Mouse (Mus musculus) cerebral cortex, adult 2 months (tissue): Measurements from ENCODE around the gene Spon2.

Experiments used
- WGBS: fragments of 180-500 bp; shearing (Covaris S2); methylation state at CpG from one replicate; pipeline ENCODE4 v1.1.7; 2018; 5-methylcytosine and 5-hydroxymethylcytosine counted together

Gene Spon2

DNA sequence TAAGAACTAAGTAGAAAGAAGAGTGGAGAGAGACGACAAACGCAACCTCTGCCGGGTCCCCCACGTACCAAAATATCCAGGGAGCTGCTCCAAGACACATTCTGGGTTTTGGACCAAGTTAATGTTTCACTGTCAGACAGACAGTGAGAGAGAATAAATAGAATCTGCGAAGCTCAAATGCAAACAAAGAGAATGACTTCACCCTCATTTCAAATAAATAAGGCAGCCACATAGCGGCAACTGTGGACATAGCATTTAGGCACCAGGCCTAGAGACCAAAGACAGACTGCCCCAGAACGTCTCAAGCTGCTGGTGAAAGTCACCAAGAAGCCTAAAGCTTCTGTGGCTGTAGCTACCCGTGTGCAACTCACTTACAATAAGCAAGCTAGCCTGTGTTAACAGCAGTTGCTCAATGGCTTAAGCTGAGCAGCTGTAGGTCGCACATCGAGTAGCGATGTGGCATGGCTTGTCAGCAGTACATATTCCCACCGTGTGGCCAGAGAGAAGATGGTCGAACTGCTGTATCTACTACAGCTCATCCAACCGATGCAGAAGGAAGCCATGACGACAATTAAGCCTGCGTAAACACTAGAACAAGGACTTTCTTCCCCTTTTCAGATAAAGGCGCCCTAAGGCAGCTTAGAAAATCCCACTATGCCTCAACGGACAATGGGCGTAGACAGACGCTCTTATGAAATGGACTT, 643 bp upstream of the Spon2 start:
- 64% methylated on average over 20 of the region's 20 CpGs for WGBS

DNA sequence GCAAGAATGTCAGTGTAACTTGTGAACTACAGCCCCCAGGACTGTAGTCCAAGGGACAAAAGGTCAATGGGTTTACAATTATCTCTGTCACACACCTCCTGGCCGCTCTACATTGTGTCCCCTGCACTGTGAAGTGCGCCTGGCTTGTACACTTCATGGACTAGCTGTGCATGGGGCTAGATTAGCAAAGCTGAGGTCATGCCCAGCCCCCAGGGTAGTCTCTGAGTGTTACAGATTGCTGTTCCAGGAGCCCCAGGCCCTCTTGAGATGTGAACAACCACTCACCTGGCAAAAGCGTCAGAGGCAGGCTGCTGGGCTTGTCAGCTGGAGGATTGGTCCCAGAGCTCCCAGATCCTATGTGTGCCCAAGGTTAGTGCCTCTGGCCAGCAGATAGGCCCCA, 592 bp downstream of the Spon2 start:
- WGBS, result 91% methylated on average over 3 of the region's 3 CpGs

DNA sequence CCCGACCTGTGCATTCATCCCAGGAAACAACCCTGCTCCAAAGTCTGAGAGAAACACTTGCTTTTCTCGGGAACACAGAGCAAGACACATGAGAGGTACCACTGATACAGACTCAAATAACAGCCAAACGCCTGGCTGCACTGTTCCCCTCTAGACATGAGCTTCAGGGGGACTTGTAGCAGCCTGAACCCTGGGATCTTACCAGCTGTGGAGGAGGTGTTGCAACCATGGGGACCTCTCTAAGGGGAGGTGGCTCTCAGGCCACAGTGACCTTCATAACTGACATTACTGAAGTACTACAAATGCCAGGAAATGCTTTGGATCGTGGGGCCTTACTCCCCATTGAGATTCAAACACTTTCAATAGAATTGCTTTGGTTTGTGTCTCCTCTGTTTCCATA, 3.5 kb downstream of the Spon2 start:
- WGBS, result 80% methylated on average over 4 of the region's 4 CpGs

DNA sequence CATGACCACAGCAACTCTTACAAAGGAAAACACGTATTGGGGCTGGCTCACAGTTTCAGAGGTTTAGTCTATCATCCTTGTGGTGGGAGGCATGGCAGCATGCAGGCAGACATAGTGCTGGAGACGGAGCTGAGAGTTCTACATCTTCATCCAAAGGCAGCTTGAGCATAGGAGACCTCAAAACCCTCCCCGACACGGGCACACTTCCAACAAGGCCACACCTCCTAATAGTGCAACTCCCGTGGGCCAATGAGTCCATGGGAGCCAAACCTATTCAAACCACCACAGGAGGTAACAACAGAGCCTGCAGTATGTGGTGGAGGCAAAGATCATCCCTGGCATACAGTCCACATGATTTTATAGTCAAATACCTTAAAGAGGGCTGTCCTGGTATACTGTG, 7.0 kb downstream of the Spon2 start:
- 85% methylated on average over 5 of the region's 5 CpGs for WGBS

DNA sequence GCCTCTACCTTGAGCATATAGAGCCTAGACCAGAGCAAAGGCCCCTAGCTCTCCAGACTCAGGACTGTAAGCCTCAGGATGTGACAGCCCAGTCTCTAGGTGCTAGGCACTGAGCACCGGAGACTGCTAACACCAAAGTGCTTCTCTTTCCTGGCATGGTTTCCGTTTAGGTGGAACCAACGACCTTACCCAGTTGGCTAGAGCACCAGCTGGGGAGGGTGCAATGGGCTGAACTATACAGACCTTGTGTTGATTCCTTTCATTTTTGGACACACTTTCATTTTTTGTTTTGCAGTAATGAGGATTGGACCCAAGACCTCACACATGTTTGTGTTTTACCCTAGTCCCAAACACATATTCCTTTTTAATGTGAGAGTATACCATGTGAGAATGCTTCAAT, 7.7 kb downstream of the Spon2 start:
- WGBS, result 80% methylated on average over 3 of the region's 3 CpGs

DNA sequence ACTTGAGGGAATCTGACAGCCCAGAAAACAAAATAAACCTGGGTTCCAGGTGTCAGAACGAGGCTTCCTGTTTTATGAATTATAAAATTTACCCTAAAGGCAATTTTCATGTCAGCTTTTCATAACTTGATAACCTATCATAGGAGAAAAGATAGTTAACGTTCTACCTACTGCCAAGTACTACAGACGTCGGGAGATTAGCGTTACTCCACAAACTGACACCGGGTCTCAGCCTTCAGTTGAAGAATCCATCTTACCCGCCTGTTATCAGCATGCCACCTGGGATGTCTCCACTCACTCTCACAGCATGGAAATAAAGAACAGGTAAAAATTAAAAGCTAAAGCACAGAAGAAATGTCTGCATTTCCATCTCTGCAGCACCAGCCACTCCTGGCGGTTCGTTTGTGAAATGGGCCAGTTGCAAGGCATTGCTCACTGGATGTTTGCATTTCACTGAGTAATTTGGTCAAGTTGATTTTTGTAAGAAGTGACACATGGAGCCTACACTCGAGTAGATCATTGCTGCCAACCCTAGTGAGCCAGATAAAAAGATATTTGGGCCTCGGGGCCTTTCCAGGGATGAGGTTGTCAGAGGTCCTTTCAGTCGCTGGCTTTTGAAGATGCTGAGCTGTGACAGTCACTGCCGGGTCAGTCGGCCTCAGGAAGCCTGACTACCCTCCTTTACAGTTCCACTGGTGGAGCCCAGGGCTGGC, 9.6 kb downstream of the Spon2 start:
- 81% methylated on average over 14 of the region's 14 CpGs for WGBS

DNA sequence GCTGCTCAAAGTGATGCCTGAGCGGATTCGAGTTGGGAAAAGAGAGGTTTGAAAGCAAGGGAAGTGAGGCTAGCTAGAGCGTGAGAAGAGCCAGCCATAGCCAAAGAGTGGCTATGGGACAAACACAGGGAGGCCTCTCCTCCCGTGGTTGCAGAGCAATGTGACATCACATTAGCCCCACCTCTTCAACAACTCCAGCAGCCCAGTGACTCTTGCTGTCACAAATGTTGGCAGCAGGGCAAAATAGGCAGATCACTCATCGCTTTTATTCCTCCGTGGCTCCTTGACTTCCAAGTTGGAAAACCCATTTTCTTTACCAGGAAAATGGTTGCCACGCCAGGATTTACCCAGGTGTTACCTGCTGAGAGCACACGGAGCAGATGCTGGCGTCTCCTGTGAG, 11.1 kb downstream of the Spon2 start:
- 67% methylated on average over 9 of the region's 9 CpGs for WGBS

DNA sequence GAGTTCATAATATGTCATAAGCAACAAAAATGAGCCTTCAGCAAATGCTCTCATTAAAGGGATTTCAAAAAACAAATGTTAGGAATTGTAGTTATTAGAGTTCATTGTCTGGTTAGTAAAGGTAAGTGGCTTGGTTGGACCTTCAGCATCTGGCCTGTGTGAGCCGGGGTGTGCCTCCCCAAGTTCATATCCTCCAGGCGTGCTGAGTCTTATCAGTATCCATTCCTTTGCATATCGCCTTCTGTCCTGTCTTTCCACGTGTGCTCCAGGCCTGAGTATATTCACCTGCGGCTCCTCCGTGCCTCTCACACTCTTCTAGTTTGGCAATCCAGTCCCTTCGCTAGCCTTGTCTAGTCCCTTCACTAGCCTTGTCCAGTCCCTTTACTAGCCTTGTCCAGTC, 11.9 kb downstream of the Spon2 start:
- 96% methylated on average over 7 of the region's 7 CpGs for WGBS

DNA sequence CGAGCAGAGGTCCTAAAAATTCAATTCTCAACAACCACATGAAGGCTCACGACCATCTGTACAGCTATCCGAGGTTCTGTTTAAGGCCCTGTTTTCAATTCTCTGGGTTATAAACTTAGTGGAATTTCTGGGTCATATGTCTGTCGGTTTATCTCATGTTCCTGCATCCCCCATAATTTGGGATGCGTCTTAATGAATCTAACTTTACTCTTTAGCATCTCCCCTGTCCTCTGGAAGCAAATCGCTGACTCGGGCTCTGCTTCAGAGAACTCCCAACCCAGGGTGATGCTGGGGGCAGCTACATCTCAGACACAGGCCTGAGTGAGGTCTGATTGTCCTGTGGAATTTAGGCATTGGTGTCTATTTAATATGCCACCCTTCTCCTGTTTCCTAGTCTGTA, 14.0 kb downstream of the Spon2 start:
- 70% methylated on average over 7 of the region's 7 CpGs for WGBS

DNA sequence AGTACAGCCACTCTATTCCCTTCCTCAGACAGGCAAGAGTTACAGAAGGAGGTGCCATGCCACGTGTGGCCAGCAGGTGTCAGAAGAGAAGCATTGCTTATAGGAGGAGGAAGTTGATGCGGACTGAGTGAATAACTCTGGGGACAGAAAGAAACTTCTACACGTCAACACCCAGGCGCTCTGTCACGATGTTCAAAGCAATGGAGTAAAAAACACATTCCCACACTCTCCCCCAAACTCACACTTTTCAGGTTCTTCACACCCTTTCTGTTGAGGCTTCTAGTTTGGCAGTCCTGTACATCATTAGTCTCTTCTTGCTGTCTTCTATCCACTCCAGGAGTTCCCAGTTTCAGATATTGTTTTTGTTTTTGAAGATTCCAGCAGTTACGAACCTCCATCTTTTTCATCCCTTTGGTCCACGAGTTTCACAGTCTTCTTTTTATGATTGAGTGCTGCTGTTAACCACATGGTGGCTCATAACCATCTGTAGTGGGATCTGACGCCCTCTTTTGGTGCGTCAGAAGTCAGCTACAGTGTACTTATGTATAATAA, 14.5 kb downstream of the Spon2 start:
- 7% methylated on average over 9 of the region's 9 CpGs for WGBS

DNA sequence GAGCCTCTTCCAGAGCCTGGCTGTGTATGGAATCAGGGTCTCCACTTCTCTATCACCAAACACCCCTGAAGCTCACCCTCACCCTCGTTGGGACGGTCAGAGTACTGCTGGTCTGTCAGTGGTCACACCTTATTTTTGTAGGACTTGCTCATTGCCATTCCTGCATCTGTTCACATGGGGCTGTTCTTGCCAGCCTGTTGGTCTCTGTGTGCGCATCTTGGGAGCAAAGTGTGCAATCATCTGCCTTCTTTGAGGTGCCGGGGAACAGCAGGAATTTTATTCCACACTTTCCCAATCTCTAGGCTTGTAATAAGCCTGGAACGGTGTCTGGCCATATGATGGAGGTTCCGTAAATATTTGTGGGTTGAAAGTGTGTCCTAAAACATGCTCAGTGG, 15.1 kb downstream of the Spon2 start:
- 79% methylated on average over 6 of the region's 6 CpGs for WGBS

DNA sequence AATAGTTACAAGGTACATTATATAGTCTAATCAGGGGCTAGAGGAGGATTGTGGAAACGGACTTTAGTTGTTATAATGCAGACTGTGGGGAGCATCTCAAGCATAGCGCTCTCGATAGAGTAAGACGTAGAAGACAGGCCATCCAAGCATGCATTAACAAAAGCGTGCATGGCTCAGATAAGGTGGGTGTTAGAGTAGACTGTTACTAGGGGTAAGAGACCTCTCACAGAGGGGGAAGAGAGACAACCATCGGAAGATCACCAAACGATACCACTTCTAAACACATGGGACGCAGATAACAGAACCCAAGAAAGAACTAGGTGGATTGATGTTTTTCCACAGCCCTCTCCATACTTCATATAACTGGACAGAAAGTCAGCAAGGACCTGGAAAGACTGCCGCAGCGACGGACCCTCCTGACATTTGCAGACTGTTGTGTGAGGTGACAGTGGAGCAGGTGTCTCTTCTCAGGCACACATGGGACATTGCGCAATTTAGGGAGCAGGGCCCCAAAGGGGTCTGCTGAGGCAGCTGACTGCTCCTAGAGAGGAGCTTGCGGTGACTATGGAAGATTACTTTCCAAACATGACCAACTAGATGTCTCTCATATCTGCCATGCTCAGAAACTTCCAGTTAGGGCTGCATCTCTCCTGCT, 15.6 kb downstream of the Spon2 start:
- WGBS, result 90% methylated on average over 13 of the region's 13 CpGs

DNA sequence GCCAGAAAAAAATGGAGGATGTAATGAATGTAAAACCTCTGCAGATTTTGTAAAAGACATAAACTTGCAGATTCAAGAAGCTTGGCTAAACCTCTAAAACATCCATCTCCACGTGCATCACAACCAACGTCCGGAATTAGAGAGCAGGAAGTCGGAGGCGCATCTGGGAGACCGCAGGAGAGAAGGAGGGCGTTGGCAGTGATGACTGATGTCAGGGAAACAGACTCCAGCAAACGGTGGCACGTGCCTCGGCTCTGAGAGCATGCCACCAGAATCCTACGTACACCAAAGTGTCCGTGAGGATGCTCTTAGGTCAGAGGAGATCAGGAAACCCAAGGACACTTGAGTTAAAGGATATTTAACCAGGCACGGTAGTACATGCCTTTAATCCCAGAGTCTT, 16.6 kb downstream of the Spon2 start:
- 60% methylated on average over 13 of the region's 13 CpGs for WGBS

DNA sequence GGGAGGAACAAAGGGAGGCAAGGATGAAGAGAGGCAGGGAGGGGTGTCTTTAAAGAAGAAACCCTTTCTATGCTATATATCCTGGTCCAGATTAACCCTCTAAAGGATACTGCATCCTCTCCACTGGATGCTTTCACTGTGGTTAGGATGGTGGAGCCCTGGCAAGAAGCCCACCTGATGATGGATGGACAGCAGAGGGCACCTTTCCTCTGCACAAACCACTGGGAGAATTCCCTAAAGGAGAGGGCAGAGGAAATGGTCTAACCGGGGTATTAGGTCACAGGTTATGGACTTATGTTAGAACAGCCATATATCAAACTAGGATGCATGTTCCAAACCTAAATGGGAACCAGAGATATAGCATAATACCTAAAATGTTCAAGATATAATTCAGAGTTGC, 18.2 kb downstream of the Spon2 start:
- 60% methylated on average over 1 of the region's 1 CpGs for WGBS

DNA sequence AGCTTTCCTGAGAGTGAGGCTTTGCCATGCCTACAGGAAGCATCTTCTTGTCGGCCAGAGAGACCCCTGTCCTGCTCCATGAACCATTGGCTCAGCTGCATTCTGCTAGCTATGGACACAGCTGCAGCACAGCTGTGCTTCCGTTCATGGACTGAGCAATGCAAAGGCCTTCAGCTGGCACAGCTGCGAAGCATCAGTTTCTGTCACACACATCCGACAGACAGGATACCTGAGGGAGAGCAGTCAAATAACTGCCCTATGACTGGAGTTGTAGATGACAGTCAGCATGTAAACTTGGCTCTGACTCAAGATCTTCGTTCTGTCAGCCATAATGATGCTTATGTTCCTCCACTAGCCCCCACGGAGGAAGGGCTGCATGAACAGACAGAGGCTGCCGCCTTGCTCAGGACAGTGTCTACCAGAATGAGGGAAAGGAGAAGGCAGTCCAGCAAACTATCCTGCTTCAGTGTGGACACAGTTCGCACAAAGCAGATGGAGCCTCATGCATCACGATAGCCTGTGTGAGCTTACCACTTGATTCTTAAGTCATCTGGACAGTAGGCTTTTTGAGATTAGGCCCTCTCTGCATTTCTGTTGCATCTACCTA, 22.9 kb downstream of the Spon2 start:
- WGBS, result 74% methylated on average over 9 of the region's 9 CpGs

DNA sequence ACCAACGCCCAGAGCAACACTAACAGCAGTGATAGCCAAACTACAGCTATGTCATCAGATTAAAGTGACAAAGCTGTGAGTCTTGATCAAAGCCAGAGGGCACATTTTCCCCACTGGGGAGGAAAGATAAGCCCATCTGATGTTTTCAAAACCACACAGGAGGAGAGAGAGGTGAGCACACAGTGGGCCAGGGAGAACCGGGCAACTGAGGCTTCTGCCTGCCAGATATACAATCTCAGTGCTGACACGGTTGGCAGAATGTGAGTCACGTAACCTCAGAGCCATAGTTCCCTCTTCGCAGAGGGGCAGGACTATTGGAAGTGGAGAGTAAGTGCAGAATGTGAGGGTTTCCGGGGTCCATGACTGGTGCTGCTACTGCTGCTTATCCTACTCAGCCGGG, 24.7 kb downstream of the Spon2 start:
- WGBS, result 76% methylated on average over 7 of the region's 7 CpGs
